Mouse (Mus musculus): ENCODE measurements around the gene Anxa9. TPM values are rescaled to one million over a fixed set of nuclear protein-coding genes. Genes with fewer than 3 reads are reported as not detected.
A peak's percentile ranks its signal among the peaks of the same experiment; 100 is the strongest.

Anxa9 gene
- polyA plus RNA-seq, 1 experiment from 2014 or later = 0.24 TPM

GRCm38 (mm10) chr3:95315094-95315843 is 8.3 kb upstream of the Anxa9 start:
- Histone ChIP-seq H3K27me3 (ENCODE audit: control insufficient read depth, insufficient read depth, low read length) (no peaks in the 10 kb centered on the region), H3K27ac (peak overlapping the region; percentile 91), H3K4me3 (replicated peaks; ENCODE audit: low read length) (peak overlapping the region; percentile 84), H3K4me1 (replicated peaks; ENCODE audit: control insufficient read depth, insufficient read depth, low read length) (peaks cover 24% of the 10 kb centered on the region), H3K9me3 (ENCODE audit: control insufficient read depth, low read length) (no peaks in the 10 kb centered on the region), H3K36me3 (replicated peaks; ENCODE audit: control insufficient read depth, insufficient read depth) (peaks cover 4% of the 10 kb centered on the region), H3K4me2 (replicated peaks) (peak overlapping the region; percentile 60), H3K9ac (peak overlapping the region; percentile 90)
- under 1% methylated on average over 58 of the region's 71 CpGs for WGBS
- peak; percentile 90 for ATAC-seq (ENCODE audit: low FRiP score)
- peak; percentile 73 for DNase-seq (ENCODE audit: low spot score)

- Histone ChIP-seq H3K4me1 (replicated peaks; ENCODE audit: control insufficient read depth, insufficient read depth, low read length) (peaks cover 24% of the 10 kb centered on the region), H3K9ac (peak within 1 kb of the TSS; percentile 90), H3K36me3 (replicated peaks; ENCODE audit: control insufficient read depth, insufficient read depth) (no peaks in the 10 kb centered on the region), H3K9me3 (ENCODE audit: control insufficient read depth, low read length) (no peaks in the 10 kb centered on the region), H3K27ac (peak within 1 kb of the TSS; percentile 91), H3K4me2 (replicated peaks) (peak within 1 kb of the TSS; percentile 60), H3K4me3 (replicated peaks; ENCODE audit: low read length) (peak within 1 kb of the TSS; percentile 84), H3K27me3 (ENCODE audit: control insufficient read depth, insufficient read depth, low read length) (no peaks in the 10 kb centered on the region)
- 2% methylated on average over 27 of the region's 27 CpGs for WGBS
- peak; percentile 71 for ATAC-seq (ENCODE audit: low FRiP score)
- peak; percentile 41 for DNase-seq (ENCODE audit: low spot score)
These were observed 7.6 kb upstream of the Anxa9 start, which contains the start of gene Cers2 for GRCm38 (mm10) chr3:95314486-95315093. TSS of gene Cers2 (plus strand) at chr3:95314791.

GRCm38 (mm10) chr3:95314075-95314474 is 7.1 kb upstream of the Anxa9 start:
- H3K36me3 ChIP-seq (replicated peaks; ENCODE audit: control insufficient read depth, insufficient read depth) = no peaks in the 10 kb centered on the region
- no peak overlapping the region for H3K4me3 ChIP-seq (replicated peaks; ENCODE audit: low read length)
- no peak overlapping the region; the same call in 1 of the 2 replicates for H3K9ac ChIP-seq
- no peak for DNase-seq (ENCODE audit: low spot score)
- WGBS = 60% methylated on average over 6 of the region's 6 CpGs
- no peak for ATAC-seq (ENCODE audit: low FRiP score)
- no peaks in the 10 kb centered on the region for H3K27me3 ChIP-seq (ENCODE audit: control insufficient read depth, insufficient read depth, low read length)
- peaks cover 24% of the 10 kb centered on the region for H3K4me1 ChIP-seq (replicated peaks; ENCODE audit: control insufficient read depth, insufficient read depth, low read length)
- no peak overlapping the region for H3K27ac ChIP-seq
- peak overlapping the region; percentile 60 for H3K4me2 ChIP-seq (replicated peaks)
- no peaks in the 10 kb centered on the region for H3K9me3 ChIP-seq (ENCODE audit: control insufficient read depth, low read length)

GRCm38 (mm10) chr3:95313476-95313875 is 6.5 kb upstream of the Anxa9 start:
- Histone ChIP-seq H3K9ac (no peak overlapping the region), H3K36me3 (replicated peaks; ENCODE audit: control insufficient read depth, insufficient read depth) (no peaks in the 10 kb centered on the region), H3K27ac (no peak overlapping the region), H3K4me1 (replicated peaks; ENCODE audit: control insufficient read depth, insufficient read depth, low read length) (peaks cover 24% of the 10 kb centered on the region), H3K9me3 (ENCODE audit: control insufficient read depth, low read length) (no peaks in the 10 kb centered on the region), H3K27me3 (ENCODE audit: control insufficient read depth, insufficient read depth, low read length) (no peaks in the 10 kb centered on the region), H3K4me3 (replicated peaks; ENCODE audit: low read length) (no peak overlapping the region), H3K4me2 (replicated peaks) (no peak overlapping the region)
- ATAC-seq (ENCODE audit: low FRiP score) (no peak), DNase-seq (ENCODE audit: low spot score) (peak; percentile 18)
- 46% methylated on average over 7 of the region's 7 CpGs for WGBS

- Histone ChIP-seq H3K4me1 (replicated peaks; ENCODE audit: control insufficient read depth, insufficient read depth, low read length) (peaks cover 21% of the 10 kb centered on the region), H3K9me3 (ENCODE audit: control insufficient read depth, low read length) (no peaks in the 10 kb centered on the region), H3K36me3 (replicated peaks; ENCODE audit: control insufficient read depth, insufficient read depth) (no peaks in the 10 kb centered on the region), H3K27ac (no peak overlapping the region), H3K27me3 (ENCODE audit: control insufficient read depth, insufficient read depth, low read length) (no peaks in the 10 kb centered on the region), H3K9ac (no peak overlapping the region), H3K4me3 (replicated peaks; ENCODE audit: low read length) (no peak overlapping the region), H3K4me2 (replicated peaks) (no peak overlapping the region)
- ATAC-seq (ENCODE audit: low FRiP score) = no peak
- 89% methylated on average over 6 of the region's 6 CpGs for WGBS
- DNase-seq (ENCODE audit: low spot score) = no peak
These were observed 5.6 kb upstream of the Anxa9 start for GRCm38 (mm10) chr3:95312623-95313022.

- H3K4me1 ChIP-seq (replicated peaks; ENCODE audit: control insufficient read depth, insufficient read depth, low read length) = peaks cover 10% of the 10 kb centered on the region
- WGBS = 69% methylated on average over 9 of the region's 9 CpGs
- no peak overlapping the region for H3K27ac ChIP-seq
- H3K27me3 ChIP-seq (ENCODE audit: control insufficient read depth, insufficient read depth, low read length) = no peaks in the 10 kb centered on the region
- no peak overlapping the region for H3K4me3 ChIP-seq (replicated peaks; ENCODE audit: low read length)
- no peak overlapping the region for H3K9ac ChIP-seq
- H3K36me3 ChIP-seq (replicated peaks; ENCODE audit: control insufficient read depth, insufficient read depth) = no peaks in the 10 kb centered on the region
- H3K9me3 ChIP-seq (ENCODE audit: control insufficient read depth, low read length) = no peaks in the 10 kb centered on the region
- no peak for ATAC-seq (ENCODE audit: low FRiP score)
- peak; percentile 79 for DNase-seq (ENCODE audit: low spot score)
- no peak overlapping the region for H3K4me2 ChIP-seq (replicated peaks)
These were observed 4.2 kb upstream of the Anxa9 start for GRCm38 (mm10) chr3:95310968-95311882.

GRCm38 (mm10) chr3:95310496-95310895 is 3.5 kb upstream of the Anxa9 start:
- no peaks in the 10 kb centered on the region for H3K27me3 ChIP-seq (ENCODE audit: control insufficient read depth, insufficient read depth, low read length)
- no peak overlapping the region for H3K4me3 ChIP-seq (replicated peaks; ENCODE audit: low read length)
- WGBS = 65% methylated on average over 3 of the region's 3 CpGs
- H3K9ac ChIP-seq = no peak overlapping the region
- ATAC-seq (ENCODE audit: low FRiP score) = no peak
- H3K9me3 ChIP-seq (ENCODE audit: control insufficient read depth, low read length) = no peaks in the 10 kb centered on the region
- no peak overlapping the region for H3K4me2 ChIP-seq (replicated peaks)
- no peak overlapping the region for H3K27ac ChIP-seq
- 0 out of 2 replicates have a peak, but pooled peaks cover 3% of the 10 kb centered on the region for H3K4me1 ChIP-seq (replicated peaks; ENCODE audit: control insufficient read depth, insufficient read depth, low read length)
- DNase-seq (ENCODE audit: low spot score) = no peak
- no peaks in the 10 kb centered on the region for H3K36me3 ChIP-seq (replicated peaks; ENCODE audit: control insufficient read depth, insufficient read depth)

- no peak for DNase-seq (ENCODE audit: low spot score)
- no peak overlapping the region for H3K4me2 ChIP-seq (replicated peaks)
- H3K4me1 ChIP-seq (replicated peaks; ENCODE audit: control insufficient read depth, insufficient read depth, low read length) = no peaks in the 10 kb centered on the region
- no peak overlapping the region for H3K4me3 ChIP-seq (replicated peaks; ENCODE audit: low read length)
- H3K36me3 ChIP-seq (replicated peaks; ENCODE audit: control insufficient read depth, insufficient read depth) = no peaks in the 10 kb centered on the region
- WGBS = 86% methylated on average over 4 of the region's 4 CpGs
- ATAC-seq (ENCODE audit: low FRiP score) = no peak
- no peak overlapping the region for H3K27ac ChIP-seq
- no peak overlapping the region for H3K9ac ChIP-seq
- H3K27me3 ChIP-seq (ENCODE audit: control insufficient read depth, insufficient read depth, low read length) = no peaks in the 10 kb centered on the region
- no peaks in the 10 kb centered on the region for H3K9me3 ChIP-seq (ENCODE audit: control insufficient read depth, low read length)
These were observed 732 bp downstream of the Anxa9 start for GRCm38 (mm10) chr3:95306244-95306643.
